Mouse (Mus musculus) spleen, postnatal 14 days (tissue): ENCODE data around the gene Dok7.

Experiments used
- DNase-seq, 2 experiments: peaks; one replicate each; pipeline ENCODE4 v3.0.0; 2021 to 2022; ENCODE audit warnings: low spot score in 2 of 2

Gene Dok7

DNA sequence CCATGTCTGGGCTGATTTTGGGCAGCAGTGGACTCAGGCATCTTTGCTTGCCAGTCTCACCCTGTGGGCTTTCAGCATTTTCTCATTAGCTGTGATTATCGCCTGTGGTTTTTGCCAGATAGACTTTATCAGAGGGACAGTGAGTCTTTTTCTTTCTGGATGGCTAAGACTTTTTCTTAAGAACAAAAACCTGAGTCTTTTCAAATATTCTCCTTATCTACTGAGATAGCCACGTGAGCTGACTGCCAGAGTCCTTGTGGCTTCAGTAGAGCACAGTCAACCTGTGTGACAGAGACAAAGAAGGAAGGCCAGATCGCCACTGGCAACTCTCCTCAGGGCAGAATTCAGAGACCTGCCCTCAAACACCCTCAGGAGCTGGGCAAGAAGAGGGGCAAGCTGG is 61.1 kb downstream of the Dok7 start:
- no peak for DNase-seq

GRCm38 (mm10) chr5:35118418-35118817 is 61.9 kb downstream of the Dok7 start:
- no peak for DNase-seq

DNA sequence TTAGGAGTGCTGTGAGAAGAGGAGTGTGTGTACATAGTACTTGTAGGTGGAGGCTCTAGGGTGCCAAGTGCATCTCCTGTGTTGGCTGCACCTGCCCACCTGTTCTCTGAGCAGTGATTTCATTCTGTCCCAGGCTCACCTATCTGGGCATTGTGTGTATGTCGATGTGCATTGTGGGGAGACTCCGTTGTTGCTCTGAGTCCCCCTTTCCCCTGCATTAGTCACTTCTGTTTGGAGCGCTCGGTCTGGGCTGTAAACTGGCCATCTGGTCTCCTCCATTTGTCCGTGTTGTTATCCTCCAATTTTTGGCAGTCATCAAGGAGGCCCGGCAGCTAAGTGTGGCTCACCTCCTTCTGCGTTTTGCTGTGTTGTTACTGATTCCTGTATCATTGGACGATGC is 63.5 kb downstream of the Dok7 start:
- no peak for DNase-seq

DNA sequence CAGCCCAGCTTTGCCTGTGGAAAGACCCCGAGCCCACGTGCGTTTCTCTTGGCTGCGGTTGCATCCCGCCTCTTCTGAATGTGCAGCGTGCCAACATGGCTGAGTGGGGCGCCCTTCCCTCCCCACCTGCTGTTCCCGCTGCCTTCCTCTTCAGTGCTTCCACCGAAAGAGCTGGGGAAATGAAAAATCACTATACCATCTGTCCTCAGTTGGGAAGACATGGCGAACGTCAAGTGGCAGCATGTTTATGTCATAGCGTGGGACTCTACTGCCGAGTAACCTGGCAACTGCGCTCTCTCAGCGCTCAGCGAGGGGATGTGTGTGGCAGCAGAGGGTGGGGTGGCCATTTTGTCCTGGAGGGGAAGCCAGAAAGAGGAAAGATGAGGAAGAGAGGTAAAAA is 72.6 kb downstream of the Dok7 start:
- no peak for DNase-seq

GRCm38 (mm10) chr5:35129767-35130191 is 73.2 kb downstream of the Dok7 start:
- DNase-seq = no peak

- no peak for DNase-seq
Measured at GRCm38 (mm10) chr5:35131237-35131636, 74.7 kb downstream of the Dok7 start.

- DNase-seq = peak; percentile 43 to 71
Measured at GRCm38 (mm10) chr5:35131773-35132172, 75.2 kb downstream of the Dok7 start.

- no peak for DNase-seq
Measured at GRCm38 (mm10) chr5:35132278-35132980, 75.9 kb downstream of the Dok7 start.

- DNase-seq = no peak
Measured at GRCm38 (mm10) chr5:35133468-35133867, 76.9 kb downstream of the Dok7 start.

- DNase-seq = no peak
Measured at GRCm38 (mm10) chr5:35134286-35134685, 77.7 kb downstream of the Dok7 start.

DNA sequence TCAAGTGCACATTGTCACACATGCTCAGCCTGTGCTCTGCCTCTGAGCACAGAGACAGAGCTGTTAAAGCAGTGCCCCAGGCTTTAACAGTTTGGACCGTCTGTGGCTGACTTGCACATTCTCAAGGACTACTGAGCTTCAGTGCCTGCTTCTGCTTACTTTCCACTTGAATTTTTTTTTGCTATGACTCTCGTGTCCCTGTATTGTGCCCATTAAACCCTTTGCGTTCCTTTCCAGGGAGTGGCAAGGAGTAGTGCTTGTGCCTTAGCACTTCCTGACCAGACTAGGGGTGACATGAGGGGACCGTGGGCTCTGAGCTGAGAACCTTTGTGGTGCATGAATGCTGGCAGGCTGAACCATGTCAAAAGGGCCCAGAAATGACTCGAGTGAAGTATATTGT is 79.3 kb downstream of the Dok7 start:
- DNase-seq = no peak
